Mouse (Mus musculus) adrenal gland, adult (tissue): ENCODE data around the gene Satb1.

Experiments used
- DNase-seq, 2 experiments: peaks; one replicate each; pipeline ENCODE4 v3.0.0; 2022 to 2023; ENCODE audit warnings: low spot score in 1 of 2; ENCODE audit not compliant: inconsistent age in 2 of 2

The Satb1 gene

DNA sequence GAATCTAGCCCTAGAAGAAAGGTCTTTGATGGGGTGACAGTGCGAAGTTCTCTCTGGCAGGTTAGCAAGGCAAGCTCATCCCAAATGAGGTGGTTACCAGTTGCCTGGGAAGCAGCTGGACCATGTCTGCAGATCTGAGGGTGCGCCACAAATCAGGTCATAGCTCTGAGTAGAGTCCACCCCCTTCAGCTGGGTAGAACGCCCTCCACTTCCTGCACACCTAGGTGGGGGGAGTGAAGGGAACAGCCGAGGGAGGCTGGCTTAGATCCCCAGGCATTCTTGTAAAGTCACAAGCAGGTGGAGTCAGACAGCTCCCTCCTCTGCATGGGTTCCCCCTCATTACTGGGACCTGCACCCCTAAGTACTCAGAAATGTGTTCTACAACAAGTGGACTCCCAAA, 6.6 kb downstream of the Satb1 start:
- DNase-seq = no peak

DNA sequence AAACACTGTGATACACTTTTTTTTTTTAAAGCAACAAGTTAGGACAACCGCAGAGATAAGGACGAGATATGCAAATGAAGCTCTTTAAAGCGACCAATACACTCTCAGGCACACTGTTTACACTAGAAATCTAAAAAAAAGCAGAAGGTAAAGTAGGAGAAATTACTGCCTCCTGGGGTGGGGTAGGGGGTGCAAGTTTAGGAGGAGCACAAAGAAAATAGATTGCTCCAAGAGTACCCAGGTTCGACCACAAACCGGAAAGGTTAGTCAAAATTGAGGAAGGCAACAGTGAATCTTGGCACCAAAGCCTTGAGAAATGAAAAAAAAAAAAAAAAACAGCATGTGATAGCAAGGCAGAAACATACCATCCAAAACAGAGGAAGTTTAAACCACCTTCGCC, 18.8 kb downstream of the Satb1 start:
- peak in 1 of 2 experiments; percentile 26 for DNase-seq

DNA sequence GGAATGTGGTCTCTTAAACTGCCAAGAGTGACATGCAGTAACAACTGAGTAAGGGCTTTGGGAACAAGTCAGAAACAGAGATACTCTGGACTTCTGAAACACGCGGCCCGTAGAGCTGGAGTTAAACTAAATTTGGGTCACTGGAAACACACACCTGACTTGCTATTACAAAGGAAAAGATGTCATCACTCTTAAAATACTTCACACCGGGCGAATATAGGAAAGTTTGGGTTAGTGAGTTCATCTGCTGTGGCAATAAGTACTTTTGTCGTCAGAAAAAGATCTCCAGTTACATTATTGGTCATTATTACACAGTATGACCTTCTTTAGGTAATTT, 19.3 kb downstream of the Satb1 start:
- no peak for DNase-seq

DNA sequence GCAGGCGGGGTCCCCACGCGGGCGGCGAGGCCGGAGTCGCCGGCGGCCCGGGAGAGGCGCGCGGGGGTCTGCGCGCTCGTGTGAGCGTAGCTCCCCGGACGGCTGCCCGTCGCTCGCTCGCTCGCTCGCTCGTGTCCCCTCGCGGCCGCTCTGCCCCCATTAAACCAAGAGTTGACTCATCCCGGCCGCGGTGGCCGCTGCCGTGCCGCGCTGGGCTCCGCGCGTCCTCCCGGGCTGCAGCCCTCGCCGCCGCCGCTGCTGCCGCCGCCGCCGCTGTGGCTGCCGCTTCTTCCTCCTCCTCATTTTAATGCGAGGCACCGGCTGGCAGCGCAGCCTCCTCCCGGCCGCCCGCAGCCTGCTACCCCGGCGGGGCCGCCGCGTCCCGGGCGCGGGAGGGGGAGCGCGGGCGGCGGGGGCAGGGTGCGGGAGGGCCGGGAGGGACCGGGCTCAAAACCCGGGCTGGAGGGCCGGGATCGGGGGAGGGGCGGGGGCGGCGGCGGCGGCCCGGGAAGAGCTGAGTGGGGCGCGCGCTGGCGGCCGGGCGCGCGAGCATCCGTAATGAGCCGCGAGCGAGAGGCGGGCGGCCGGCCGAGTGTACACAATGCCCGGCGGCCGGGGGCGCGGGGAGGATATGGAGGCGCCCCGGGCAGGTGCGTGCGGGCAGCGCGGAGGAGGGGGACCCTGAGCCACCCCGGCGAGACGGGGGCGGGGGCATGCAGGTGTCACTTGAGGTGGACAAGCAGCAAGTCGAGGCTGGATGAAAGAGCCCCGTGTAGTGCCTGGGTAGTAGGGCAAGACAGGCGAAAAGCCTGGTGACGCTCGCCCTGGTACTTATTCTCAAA, 19.9 kb downstream of the Satb1 start:
- peak; percentile 67 to 86 for DNase-seq

DNA sequence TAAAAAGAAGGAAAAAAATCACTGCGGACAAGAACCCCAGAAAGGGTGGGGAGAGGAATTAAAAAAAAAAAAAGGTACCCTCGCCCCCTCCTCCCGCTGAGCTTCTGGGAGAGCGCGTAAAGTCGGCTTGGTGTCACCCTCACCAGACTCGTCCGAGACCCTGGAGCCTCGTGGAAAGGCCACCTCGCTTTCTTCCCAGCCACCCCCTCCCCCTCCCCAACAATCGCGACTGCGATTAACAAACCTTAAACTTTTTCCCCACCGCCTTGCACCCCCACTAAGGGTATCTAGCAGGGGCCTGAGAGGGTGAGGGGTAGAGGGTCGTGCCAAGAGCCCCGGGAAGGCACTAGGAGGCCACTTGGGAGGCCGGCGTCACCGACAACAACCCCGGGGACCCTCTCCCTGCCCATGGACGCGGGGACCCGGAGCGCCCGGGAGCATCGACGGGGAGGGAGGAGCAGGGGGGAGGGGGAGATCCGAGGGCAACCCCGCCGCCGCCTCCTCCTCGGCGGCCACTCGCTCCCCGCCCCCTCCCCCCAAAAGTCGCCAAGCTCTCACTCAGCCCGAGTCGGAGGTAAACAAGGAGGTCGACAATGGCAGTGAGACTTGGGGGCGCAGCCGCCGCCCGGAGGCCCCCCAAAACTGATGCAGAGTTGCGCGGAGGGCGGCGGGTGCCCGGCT, 20.7 kb downstream of the Satb1 start:
- peak; percentile 46 to 78 for DNase-seq

DNA sequence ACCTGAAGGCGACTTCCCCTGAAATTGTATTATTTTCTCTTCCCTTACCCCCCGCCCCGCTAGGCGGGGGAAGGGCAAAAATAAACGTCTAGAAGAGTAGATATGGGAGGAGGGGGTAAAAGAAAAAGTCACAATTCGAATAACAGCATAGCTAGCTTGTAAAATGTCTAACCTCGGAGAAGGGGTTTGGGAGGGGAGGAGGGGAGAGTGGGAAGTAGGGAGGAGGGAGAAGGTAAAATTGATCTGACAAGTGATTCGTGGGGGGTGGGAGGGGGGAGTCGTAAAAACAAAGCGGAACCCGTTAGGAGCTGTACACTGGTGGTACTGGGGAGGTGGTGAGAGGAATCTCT, 21.2 kb downstream of the Satb1 start:
- DNase-seq = peak in 1 of 2 experiments; percentile 23

DNA sequence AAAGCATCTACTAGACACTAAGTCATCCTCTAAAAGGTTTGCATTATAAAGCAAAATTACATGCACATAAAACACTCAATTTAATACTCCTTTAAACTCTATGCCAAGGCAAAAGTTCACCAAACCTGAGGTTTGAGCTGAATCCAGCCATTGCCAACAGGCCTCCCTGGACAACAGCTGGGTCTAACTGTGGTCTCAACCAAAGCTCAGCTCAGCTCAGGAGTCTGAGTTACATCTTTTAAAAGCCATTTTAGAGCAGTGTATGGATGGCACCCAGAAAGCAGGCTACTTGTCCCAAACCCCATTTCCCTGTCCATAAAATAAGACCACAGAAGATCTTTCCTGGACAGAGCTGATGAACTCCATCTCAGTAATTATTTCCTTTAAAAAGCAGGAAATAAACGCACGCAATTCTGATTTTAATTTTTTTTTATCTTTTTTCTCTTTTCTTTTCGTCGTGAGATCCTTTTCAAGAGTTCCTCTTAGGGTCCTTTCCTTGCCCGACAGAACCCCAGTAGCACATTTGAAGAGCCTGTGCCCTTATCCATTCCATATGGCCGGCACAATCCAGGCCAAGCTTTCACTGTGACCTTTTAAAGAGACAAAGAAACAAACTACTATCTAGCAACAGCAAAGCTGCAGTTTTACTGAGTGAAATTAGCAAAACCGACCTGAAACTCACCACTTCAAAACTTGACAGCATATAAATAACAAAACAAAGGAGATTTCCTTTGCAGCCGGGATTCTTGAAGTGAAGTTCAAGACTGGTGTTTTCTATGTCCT, 21.8 kb downstream of the Satb1 start:
- peak; percentile 59 to 87 for DNase-seq

DNA sequence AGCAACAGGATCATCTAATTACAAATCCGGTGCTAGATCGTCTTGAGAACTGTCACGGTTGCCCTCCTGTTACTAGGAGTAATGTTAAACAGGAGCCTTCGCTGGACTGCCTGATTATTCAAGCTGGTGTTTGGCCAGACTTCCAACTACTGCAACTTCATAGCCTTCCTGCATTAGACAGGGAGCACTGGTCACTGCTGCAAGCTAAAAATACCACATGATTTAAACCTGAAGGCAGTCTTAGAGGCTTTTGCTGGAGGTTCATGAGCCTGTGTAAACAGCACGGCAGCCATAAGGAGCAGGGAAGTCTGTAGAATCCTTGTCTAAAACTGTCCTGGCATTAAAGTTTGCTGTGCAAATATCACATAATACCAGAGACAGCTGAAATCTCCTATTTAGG, 25.7 kb downstream of the Satb1 start:
- DNase-seq = no peak

DNA sequence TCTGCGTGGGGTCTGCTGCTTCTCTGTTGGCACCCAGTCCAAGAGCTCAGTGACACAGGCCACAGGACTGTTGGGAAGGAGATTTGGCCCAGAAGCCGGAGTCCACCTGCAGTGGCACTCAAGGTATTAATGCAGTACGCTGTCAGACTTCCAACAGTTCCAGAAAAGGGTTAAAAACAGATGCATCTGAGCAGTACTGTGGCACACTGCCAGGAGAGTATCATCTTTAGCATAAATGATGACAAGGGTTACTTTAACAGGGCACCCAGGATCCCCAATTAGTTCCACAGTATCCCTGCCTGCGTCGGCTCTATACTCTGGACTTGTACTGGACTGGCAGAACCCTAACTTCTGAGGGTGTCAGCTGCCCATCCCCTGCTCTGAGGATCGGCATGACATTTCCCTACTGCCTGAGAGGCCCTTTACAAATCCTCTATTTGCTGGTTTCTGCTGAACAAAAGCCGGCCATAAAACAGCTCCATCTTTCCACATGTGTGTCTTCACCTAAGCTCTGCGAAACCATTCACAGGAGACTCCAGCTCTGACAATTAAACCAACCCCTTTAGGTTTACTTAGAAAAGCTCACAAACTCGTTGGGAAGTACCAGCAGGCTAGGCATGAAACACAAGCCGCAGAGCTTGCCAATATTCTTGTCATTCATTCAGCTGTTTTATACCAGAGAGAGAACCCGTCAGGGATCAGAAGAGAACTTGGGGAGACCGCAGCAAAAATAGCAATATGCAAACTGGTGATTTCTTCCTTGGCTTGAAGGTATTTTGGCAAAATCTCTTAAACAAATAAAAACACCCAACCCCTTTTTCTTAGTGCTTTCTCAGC, 26.7 kb downstream of the Satb1 start:
- DNase-seq = no peak

DNA sequence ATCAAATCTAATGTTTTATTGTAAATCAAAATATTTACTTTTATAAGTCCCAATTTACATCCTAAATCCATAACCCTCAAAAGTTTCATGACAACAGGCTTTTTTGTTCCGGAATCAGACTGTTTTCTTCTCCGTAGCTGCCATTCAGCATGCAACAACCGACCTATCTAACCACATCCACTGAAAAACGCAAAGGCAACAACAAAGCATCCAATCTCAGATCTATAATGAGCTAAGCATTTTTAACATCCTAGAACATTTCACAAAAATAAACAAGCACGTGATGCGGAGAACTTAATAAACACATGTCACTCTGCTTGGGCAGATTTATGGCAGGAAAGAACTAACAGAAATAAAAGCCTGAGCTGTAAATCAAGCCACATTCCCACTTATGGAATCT, 32.9 kb downstream of the Satb1 start:
- DNase-seq = no peak

DNA sequence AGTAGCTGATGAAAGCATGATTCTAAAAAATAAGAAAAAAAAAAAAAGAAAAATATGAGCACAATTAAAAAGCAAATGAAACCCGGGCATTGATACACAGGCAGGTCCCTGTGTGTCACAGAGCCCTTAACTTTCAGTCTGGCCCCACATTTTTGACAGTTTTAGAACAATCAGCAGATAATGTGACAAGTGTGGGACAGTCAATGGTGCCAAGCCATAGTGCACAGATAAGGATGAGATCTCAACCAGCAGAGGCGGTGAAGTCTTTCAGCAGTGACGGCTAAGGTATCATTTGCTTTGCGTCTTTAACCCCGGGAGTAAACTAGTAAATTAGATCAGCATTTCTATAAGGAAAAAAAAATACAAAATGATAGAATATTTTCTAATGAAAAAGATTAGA, 36.6 kb downstream of the Satb1 start:
- DNase-seq = no peak

DNA sequence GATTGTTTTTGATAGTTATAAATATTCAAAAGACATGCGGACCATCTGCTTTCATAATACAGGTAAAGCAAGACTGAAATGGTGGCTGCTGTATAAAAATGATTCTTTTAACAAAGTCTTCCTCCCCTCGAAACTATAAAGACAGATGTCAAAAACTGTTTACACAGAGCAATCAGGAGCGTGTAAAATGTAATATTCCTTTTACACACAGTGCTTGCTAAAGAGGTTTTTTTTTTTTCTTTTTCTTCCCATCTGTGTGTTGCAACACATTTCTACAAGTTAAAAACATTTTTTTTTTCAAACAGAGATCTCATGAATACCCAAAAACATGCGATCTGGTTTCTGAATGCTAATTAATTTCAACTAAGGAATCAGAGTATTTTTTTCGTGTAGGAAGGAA, 41.9 kb downstream of the Satb1 start:
- DNase-seq = no peak

DNA sequence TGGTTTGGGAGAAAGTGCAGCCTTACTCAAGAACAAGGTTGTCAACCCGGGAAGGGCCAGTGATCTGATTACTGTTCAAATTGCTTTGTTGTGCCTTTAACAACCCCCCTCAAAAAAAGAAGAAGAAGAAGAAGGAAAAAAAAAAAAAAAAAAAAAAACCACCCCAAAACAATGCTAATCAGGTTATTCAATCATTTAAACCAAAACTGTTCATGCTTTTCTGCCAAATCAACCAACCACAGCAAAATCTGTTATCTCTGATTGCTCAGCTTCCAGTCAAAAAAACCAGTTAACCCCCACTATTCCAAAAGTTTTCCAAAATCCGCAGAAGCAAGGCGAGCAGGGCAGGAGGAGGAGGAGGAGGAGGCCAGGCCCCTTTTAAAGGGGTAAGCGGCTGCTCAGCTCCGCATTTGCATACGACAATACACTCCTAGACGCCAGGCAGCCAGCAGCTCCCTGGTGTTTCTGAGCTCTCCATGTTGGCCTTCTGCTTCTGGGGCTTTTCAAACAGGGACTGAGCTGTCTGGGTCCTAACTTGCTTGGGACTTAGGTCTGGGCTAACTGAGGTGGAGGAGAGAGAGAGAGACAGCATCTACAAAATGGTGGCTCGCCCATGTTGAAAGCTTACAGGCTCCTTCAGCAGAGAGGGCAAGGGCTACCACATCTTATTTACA, 42.6 kb downstream of the Satb1 start:
- no peak for DNase-seq

DNA sequence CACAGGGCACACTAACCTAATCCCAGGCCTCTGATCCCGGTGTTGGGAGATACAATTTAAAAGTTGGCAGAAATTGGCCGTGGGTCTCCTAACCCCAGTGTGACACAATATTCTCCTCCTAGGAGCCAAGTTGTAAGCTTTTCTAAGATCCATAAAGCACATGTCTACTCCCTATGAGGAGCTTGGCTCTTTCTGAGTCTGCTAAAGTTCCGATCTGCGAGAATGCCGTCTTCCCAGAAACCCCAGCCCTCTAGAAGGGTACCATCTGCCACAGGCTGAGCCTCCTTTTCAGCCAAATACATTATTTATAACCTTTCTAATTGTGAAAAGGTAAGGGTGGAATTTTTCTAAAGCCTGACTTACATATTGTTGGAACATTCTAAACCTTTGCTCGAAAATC, 43.3 kb downstream of the Satb1 start:
- DNase-seq = no peak

DNA sequence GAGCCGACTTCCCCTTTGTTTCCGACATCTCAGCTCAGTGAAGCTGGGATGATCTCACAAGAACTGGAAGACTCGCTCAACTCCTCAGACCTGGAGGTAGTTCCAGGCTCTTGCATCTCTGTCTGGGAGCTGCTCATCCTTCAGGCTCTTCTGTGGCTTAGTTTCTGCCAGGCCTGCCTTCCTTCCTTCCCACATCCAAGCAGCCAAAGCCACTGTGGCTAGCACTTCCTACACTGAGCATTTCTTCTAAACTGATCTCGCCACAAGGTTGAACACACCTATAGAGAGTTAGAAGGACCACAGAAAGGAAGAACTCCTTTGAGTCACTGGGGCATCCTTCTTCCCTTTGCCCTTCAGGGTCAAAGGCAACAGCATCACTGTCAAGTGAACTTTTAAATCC, 44.0 kb downstream of the Satb1 start:
- no peak for DNase-seq

DNA sequence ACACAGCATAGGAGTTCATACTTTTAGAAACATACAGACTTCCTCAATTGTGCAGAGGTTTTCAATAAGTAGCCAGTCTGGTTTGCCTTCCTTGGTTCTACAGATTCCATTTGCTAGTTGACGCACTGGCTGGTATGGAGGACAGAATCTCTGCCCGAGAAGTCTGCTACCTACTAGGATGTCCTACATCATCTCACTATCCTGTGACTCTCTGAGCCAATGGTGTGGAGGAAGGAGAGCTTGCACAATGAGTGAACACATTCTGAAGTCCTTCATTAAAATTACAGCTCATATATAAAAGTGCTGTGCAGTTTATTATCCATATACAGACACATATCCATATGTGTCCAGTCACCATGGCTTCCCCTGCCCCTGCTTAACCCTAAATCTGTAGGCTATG, 45.1 kb downstream of the Satb1 start:
- DNase-seq = no peak

DNA sequence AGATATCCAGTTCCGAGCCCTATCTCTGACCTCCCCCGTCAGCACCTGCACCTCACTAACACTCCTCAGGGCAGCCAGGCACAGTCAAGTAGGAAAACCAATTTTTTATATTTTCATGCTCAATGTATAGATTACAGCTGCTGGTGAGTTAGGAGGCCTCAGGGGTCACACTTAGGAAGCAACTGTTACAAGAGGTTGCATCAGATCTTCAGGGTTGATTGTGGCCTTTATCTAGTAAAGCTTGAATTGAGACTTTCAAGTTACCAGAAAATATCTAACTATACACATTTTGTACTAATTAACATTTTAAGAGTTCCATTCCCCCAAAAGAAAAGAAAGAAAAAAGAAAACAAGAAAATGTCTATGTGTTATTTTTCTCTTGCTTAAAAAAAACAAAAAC, 47.0 kb downstream of the Satb1 start:
- DNase-seq = no peak

DNA sequence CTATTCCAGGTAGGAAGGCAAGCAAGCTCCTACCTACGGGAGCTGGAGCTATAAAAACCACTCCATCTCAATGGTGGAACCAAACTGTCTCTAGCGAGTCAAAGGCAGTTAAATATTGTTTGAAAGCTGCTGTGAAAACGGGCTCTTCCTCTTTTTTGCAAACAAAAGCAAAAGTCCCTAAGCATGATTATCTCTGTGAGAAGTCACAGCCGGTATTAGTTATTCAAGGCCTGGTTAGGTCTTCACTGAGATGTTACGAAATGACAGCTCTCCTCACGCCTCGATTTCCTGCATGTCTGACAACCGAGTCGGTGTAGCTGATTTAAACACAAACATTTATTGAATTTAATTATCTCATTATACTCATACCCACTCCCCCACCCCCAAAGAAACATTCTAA, 48.2 kb downstream of the Satb1 start:
- no peak for DNase-seq

DNA sequence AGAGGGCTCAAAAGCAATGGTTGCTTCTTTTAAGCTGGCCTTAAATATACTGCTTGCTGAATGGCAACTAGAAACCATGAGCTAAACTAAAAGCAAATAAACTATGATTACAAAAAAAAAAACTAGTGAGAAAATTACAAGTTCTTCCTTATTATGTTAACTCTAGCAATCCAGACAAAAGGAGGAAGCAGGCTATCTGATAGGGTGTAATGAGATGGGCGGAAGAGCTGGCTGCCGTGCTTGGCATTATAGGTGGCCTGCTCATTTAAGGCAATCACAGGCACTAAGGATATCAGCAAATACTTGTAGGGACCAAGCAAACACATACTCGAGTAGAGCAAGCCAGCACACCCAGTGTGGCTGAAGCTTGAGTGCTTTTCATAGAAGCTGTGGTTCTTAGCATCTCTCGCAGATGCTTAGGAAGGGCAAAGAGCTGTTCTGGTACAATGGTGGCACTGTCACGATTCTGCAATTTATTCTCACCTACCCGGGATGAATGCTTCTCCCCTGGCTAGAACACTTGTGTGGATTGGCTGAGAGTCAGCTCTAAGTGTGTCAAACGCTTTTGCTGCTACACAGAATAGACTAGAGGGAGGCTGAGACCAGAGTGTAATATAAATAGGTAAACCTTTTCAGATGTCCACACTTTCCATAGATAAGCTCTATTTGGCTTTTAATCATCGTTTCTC, 49.4 kb downstream of the Satb1 start:
- no peak for DNase-seq

DNA sequence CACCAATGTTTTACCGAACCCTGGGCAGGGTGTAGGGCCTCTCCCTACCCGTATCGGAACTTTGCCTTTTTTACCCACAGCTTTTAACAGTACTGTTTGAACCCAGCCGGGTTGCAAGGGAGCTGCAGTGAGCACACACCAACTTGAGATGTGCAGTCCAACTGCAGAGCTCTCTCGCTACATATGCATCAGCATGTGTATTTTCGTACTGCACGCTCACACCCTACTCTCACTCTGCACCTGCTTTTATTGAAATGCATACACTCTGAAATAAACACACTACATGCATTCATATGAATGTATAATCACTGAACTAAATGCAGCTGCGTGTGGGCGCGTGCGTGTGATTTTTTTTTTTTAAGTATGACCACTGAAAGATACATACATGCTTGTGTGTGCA, 53.1 kb downstream of the Satb1 start:
- DNase-seq = no peak
